Mouse (Mus musculus): Measurements from ENCODE around the gene Ubac1. TPM values are rescaled to one million over a fixed set of nuclear protein-coding genes. Genes with fewer than 3 reads are reported as not detected.

Ubac1 gene
- polyA plus RNA-seq, 1 experiment from 2014 or later: 97.1 TPM

DNA sequence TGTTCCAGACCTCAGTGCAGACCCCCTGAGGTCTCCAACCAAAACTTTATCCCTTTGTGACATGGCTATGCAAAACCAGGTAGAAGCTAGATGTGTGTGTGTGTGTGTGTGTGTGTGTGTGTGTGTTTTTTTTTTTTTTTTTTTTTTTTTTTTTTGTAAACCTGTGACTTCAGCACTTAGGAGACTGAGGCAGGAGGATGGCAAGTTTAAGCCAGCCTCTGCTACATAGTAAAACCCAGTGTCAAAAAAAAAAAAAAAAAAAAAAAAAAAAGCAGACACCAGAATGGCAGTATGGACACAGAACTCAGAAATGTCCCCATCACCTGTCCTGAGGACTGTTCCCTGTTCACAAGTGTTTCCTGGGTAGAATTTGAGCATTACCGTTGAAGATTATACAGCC is 31.9 kb downstream of the Ubac1 start:
- Histone ChIP-seq H3K36me3 (no peaks in the 10 kb centered on the region), H3K9ac (no peak overlapping the region), H3K4me3 (replicated peaks) (no peak overlapping the region), H3K4me1 (0 out of 2 replicates have a peak, but pooled peaks cover 7% of the 10 kb centered on the region), H3K27ac (replicated peaks) (no peak overlapping the region), H3K27me3 (no peaks in the 10 kb centered on the region), H3K9me3 (replicated peaks) (no peaks in the 10 kb centered on the region), H3K4me2 (replicated peaks) (no peak overlapping the region)
- WGBS: 89% methylated on average over 1 of the region's 1 CpGs
- ATAC-seq (ENCODE audit: insufficient number of reproducible peaks, low FRiP score, low TSS enrichment, low read depth): no peak

DNA sequence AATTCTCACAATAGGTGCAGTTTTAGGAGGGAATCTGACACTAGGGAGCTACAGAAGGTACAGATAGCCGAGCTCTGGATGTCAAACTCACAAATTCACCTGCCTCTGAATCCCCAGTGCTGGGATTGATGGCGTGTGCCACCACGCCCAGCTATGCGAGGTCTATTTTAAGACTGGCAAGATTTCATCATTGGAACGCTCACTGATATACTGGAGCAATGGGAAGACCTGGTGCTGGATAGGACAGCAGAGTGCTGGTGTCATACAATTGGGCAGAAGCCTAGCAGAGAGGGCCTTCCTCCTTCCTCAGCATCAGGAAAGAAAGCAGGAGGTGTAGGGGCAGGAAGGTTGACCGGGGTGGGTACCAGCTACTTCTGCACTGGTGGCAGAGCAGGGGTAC is 33.7 kb downstream of the Ubac1 start:
- Histone ChIP-seq H3K36me3 (no peaks in the 10 kb centered on the region), H3K4me1 (peaks cover 12% of the 10 kb centered on the region), H3K9me3 (replicated peaks) (no peaks in the 10 kb centered on the region), H3K9ac (no peak overlapping the region), H3K27me3 (no peaks in the 10 kb centered on the region), H3K27ac (replicated peaks) (no peak overlapping the region), H3K4me2 (replicated peaks) (no peak overlapping the region), H3K4me3 (replicated peaks) (no peak overlapping the region)
- WGBS: 70% methylated on average over 6 of the region's 6 CpGs
- no peak for ATAC-seq (ENCODE audit: insufficient number of reproducible peaks, low FRiP score, low TSS enrichment, low read depth)

DNA sequence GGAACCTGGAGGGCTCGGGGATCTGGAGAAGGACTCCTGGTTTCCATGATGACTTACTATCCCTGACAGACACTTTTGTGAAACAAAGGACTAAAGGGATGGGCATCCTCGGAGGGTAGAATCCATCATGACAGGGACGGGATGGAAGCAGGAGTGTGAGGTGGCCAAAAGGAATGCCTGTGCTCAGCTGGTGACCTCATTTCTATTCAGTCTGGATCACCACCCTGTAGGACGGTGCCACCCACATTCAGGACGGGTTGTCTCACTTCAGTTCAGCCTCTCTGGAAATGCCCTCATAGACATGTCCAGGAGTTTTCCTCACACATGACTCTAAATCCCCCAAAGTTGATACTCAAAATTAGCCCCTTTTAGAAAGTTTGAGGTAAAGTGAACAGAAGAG is 34.9 kb downstream of the Ubac1 start:
- no peaks in the 10 kb centered on the region for H3K9me3 ChIP-seq (replicated peaks)
- WGBS: 64% methylated on average over 5 of the region's 5 CpGs
- H3K4me3 ChIP-seq (replicated peaks): no peak overlapping the region
- no peaks in the 10 kb centered on the region for H3K27me3 ChIP-seq
- no peak overlapping the region for H3K4me2 ChIP-seq (replicated peaks)
- no peak overlapping the region for H3K9ac ChIP-seq
- no peak for ATAC-seq (ENCODE audit: insufficient number of reproducible peaks, low FRiP score, low TSS enrichment, low read depth)
- no peak overlapping the region for H3K27ac ChIP-seq (replicated peaks)
- H3K36me3 ChIP-seq: no peaks in the 10 kb centered on the region
- H3K4me1 ChIP-seq: peaks cover 19% of the 10 kb centered on the region

DNA sequence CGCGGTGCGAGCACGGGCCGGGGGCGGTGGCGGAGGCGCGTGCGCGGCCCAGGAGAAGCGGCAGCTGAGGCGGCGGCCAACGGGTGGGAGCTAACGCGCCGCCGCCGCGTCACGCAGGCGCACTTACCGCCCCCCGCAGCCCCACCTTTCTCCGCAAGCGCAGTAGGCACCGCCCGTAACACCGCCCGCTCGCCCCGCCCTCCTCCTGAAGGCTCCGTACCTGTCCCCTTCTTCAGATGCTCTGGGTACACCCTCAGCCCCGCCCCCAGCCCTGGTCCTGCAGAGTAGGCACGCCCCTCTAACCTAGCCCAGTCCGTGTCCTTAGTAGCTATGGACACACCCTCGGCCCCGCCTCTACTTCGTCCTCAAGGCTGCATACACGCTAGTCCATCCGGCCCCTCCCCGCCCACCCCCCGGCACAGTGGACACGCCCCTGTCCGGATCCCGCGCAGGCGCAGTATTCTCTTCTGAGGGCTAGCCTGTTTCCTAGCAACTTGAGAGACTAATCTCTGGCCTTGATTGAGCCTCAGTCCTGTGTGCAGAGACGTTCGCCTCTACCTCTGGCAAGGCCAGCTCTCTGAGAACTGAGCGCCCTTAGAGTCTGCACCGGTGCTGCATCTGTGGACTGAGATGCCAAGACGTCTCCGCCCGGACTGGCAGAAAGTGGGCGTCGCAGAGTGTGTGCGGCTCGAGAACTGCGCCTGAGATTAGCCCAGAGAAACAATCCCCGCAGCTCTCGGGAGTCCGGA is 38.2 kb downstream of the Ubac1 start, which contains the start of gene Camsap1:
Camsap1 (minus strand) TSS at position 124 of the 749 bp plus-strand sequence.
- Histone ChIP-seq H3K36me3 (no peaks in the 10 kb centered on the region), H3K4me3 (replicated peaks) (peak within 1 kb of the TSS; percentile 85), H3K4me1 (peaks cover 48% of the 10 kb centered on the region), H3K27me3 (no peaks in the 10 kb centered on the region), H3K4me2 (replicated peaks) (peak within 1 kb of the TSS; percentile 84), H3K9me3 (replicated peaks) (no peaks in the 10 kb centered on the region), H3K27ac (replicated peaks) (peak within 1 kb of the TSS; percentile 89), H3K9ac (peak within 1 kb of the TSS; percentile 96)
- WGBS: under 1% methylated on average over 61 of the region's 64 CpGs
- ATAC-seq (ENCODE audit: insufficient number of reproducible peaks, low FRiP score, low TSS enrichment, low read depth): peak; percentile 100

DNA sequence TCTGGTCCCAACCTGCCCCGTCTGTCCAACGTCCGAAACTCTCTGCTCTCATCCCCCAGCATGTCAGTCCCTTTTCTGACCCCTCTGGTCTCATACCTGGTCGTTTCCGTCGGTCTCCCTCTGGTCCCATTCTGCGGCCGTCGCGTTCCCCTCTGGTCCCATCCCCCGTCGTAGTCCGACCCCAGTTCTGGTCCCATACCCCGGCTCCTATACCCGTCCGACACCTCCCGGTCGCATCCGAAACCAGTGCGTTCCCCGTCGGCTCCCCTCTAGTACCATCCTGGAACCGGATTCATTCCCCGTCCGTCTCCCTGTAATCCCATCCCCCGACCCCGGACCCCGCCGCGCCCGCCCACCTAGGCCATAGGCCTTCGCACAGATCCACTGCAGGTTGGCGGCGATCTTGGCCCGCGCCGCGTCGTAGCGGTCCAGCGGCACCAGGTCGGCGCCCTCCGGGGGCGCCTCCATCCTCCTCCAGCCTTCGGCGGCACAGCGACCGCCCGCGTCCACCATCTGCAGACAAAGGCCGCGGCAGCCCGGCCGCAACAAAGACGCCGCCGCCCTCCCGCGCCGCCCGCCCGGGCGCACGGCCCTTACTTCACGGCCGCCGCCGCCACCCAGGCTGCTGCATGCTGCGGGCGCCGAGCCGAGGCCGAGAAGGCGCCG is 39.0 kb downstream of the Ubac1 start:
- ATAC-seq (ENCODE audit: insufficient number of reproducible peaks, low FRiP score, low TSS enrichment, low read depth): peak; percentile 5
- H3K4me3 ChIP-seq (replicated peaks): peak overlapping the region; percentile 85
- peaks cover 49% of the 10 kb centered on the region for H3K4me1 ChIP-seq
- peak overlapping the region; percentile 89 for H3K27ac ChIP-seq (replicated peaks)
- no peaks in the 10 kb centered on the region for H3K36me3 ChIP-seq
- peak overlapping the region; percentile 84 for H3K4me2 ChIP-seq (replicated peaks)
- H3K27me3 ChIP-seq: no peaks in the 10 kb centered on the region
- H3K9ac ChIP-seq: peak overlapping the region; percentile 96
- under 1% methylated on average over 76 of the region's 76 CpGs for WGBS
- H3K9me3 ChIP-seq (replicated peaks): no peaks in the 10 kb centered on the region

DNA sequence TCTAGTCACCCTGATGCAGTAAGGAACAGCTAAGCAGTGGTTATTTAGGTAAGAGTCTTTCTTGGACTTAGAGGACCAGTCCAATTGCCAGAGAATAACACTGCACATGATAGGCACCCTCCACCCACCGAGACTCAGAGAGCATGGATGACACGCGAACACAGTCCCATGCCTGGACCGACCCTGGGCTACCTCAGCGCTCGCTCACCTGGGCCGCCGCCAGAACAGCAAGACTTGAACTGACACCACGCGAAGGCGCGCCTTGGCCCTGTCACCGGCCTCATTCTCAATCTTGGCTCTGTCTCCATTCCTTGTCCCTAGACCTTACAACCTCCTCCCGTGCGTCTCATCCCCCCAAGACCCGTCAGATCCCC is 39.5 kb downstream of the Ubac1 start:
- Histone ChIP-seq H3K27ac (replicated peaks) (peak overlapping the region; percentile 89; the same call in 1 of the 2 replicates), H3K4me2 (replicated peaks) (peak overlapping the region; percentile 84), H3K27me3 (no peaks in the 10 kb centered on the region), H3K9me3 (replicated peaks) (no peaks in the 10 kb centered on the region), H3K4me3 (replicated peaks) (peak overlapping the region; percentile 85), H3K4me1 (peaks cover 49% of the 10 kb centered on the region), H3K9ac (peak overlapping the region; percentile 96), H3K36me3 (no peaks in the 10 kb centered on the region)
- WGBS: 0% methylated on average over 16 of the region's 16 CpGs
- no peak for ATAC-seq (ENCODE audit: insufficient number of reproducible peaks, low FRiP score, low TSS enrichment, low read depth)

DNA sequence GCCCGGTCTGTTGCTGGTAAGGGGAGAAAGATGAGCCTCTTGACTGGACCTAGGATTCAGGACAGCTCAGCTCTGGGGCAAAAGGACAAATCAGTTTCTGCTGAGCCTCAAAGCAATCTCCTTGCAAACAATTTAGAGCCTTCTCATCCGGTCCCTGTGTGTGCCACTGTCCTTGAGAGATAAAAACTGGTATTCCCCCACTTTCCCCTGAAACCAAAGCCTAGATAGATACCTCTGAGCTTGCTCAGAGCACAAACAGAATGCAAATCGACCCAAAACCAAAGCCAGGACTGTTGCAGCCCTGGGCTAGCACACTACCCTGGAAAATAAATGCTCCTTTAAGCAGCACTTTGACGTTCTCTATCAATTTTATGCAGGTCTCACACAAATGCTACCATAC is 42.5 kb downstream of the Ubac1 start:
- Histone ChIP-seq H3K4me3 (replicated peaks) (no peak overlapping the region), H3K9ac (no peak overlapping the region), H3K4me1 (peaks cover 49% of the 10 kb centered on the region), H3K27ac (replicated peaks) (no peak overlapping the region), H3K27me3 (no peaks in the 10 kb centered on the region), H3K4me2 (replicated peaks) (no peak overlapping the region), H3K9me3 (replicated peaks) (no peaks in the 10 kb centered on the region), H3K36me3 (no peaks in the 10 kb centered on the region)
- 76% methylated on average over 4 of the region's 4 CpGs for WGBS
- ATAC-seq (ENCODE audit: insufficient number of reproducible peaks, low FRiP score, low TSS enrichment, low read depth): no peak

DNA sequence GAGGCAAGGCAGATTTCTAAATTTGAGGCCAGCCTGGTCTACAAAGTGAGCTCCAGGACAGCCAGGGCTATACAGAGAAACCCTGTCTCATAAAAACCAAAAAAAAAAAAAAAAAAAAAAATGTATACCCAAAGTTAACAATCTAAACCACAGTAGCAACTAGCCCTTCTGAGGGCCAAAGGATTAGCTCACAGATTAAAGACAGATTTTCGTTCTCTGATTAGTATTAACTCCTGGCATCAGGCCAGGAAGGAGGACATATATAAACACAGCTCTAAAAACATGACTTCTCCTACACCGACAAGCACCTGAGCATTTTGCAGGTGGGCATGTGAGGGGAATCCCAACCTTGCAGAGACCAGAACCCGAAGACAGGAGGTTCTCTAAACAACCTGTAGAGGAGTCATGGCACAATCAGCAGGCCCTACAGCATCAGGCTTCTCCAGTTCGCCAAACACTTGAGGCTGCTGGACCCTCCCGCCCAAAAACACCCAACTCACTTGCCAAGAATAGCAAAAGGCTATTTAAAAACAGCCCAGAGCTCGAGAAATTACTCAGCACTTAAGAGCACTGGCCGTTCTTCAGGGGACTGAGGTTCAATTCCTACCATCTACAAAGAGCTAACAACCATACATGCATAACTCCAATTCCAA is 43.8 kb downstream of the Ubac1 start:
- Histone ChIP-seq H3K36me3 (no peaks in the 10 kb centered on the region), H3K4me2 (replicated peaks) (no peak overlapping the region), H3K4me1 (peaks cover 48% of the 10 kb centered on the region), H3K27me3 (no peaks in the 10 kb centered on the region), H3K9ac (no peak overlapping the region), H3K4me3 (replicated peaks) (no peak overlapping the region), H3K9me3 (replicated peaks) (no peaks in the 10 kb centered on the region), H3K27ac (replicated peaks) (no peak overlapping the region)
- 65% methylated on average over 7 of the region's 7 CpGs for WGBS
- no peak for ATAC-seq (ENCODE audit: insufficient number of reproducible peaks, low FRiP score, low TSS enrichment, low read depth)

DNA sequence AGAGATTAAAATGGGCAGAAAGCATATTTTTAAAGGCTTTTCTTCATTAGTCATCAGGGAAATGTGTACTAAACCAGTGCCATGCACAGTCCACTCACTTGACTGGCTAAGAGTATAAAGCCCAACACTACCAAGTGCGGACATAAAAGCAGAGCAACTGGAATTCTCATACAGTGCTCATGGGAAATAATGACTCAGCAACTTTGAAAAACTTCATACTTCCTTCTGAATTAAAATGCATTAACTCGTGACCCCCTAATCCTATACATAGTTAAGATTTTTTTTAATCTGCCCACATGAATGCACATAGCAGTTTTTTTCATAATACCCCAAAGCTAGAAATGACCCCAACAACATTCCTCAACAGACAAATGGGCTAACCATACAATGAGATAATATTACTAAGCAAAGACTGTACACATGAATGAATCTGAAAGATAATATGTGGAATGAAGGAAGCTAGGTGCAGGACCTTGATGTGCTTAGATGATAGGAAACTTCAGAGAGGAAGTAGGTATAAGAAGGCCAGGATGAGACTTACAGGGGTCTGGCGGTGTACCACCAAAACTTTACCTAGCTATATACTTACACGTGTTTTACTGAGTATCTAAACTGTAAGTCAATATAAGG is 46.3 kb downstream of the Ubac1 start:
- Histone ChIP-seq H3K4me1 (peaks cover 36% of the 10 kb centered on the region), H3K4me3 (replicated peaks) (no peak overlapping the region), H3K9ac (no peak overlapping the region), H3K27ac (replicated peaks) (no peak overlapping the region), H3K9me3 (replicated peaks) (no peaks in the 10 kb centered on the region), H3K4me2 (replicated peaks) (no peak overlapping the region), H3K36me3 (no peaks in the 10 kb centered on the region), H3K27me3 (no peaks in the 10 kb centered on the region)
- WGBS: 81% methylated on average over 4 of the region's 4 CpGs
- no peak for ATAC-seq (ENCODE audit: insufficient number of reproducible peaks, low FRiP score, low TSS enrichment, low read depth)

DNA sequence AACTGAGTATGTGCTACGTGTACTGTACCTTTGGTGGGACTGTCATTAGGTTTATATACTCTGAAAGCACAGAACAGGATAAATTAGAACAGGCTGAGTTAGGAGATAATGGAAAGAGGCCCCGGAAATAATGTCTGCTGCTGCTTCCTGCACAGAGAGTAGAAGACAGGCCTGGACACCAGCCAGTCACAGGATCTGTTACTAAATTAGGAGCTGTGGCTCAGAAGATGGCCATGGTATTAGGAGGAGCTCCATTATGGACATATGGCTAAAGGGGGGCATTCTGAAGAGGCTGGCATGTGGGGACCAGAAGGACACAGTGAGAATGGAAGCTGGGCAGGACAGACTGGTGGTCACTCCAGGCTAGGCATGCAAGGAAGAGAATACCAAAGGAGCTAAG is 51.1 kb downstream of the Ubac1 start:
- ATAC-seq (ENCODE audit: insufficient number of reproducible peaks, low FRiP score, low TSS enrichment, low read depth): no peak
- no peak overlapping the region for H3K9ac ChIP-seq
- 66% methylated on average over 2 of the region's 2 CpGs for WGBS
- no peak overlapping the region for H3K27ac ChIP-seq (replicated peaks)
- no peak overlapping the region for H3K4me3 ChIP-seq (replicated peaks)
- no peaks in the 10 kb centered on the region for H3K9me3 ChIP-seq (replicated peaks)
- H3K27me3 ChIP-seq: no peaks in the 10 kb centered on the region
- no peak overlapping the region for H3K4me2 ChIP-seq (replicated peaks)
- peaks cover 17% of the 10 kb centered on the region for H3K36me3 ChIP-seq
- 0 out of 2 replicates have a peak, but pooled peaks cover 9% of the 10 kb centered on the region for H3K4me1 ChIP-seq

DNA sequence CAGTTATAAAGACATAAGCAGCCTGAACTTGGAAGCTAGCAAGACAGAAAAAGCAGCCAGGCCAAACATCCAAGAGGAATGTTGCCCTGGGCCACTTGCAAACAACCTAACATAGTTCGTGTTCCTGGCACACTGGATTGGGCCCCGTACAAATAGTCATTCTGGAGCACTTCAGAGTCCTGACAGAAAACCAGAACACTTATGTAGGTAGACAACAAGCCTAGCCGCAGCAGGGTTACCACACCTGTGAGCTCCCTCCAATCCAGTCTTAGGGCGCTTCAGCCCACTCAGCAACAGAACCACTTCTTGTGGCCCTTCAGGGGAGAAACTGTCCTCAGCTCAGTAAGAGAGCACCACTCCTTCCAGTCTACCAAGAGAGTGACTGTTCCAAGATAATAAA is 52.2 kb downstream of the Ubac1 start:
- 71% methylated on average over 4 of the region's 4 CpGs for WGBS
- H3K36me3 ChIP-seq: peaks cover 28% of the 10 kb centered on the region
- H3K27ac ChIP-seq (replicated peaks): no peak overlapping the region
- no peak overlapping the region for H3K4me2 ChIP-seq (replicated peaks)
- H3K27me3 ChIP-seq: no peaks in the 10 kb centered on the region
- no peaks in the 10 kb centered on the region for H3K9me3 ChIP-seq (replicated peaks)
- no peak overlapping the region for H3K4me3 ChIP-seq (replicated peaks)
- H3K4me1 ChIP-seq: 0 out of 2 replicates have a peak, but pooled peaks cover 9% of the 10 kb centered on the region
- H3K9ac ChIP-seq: no peak overlapping the region
- ATAC-seq (ENCODE audit: insufficient number of reproducible peaks, low FRiP score, low TSS enrichment, low read depth): no peak
